Mouse (Mus musculus): Measurements from ENCODE around the gene Pigr.

Pigr gene

GRCm38 (mm10) chr1:130829906-130830830 is 3.7 kb downstream of the Pigr start:
- no peak for DNase-seq (ENCODE audit: low spot score)

- DNase-seq (ENCODE audit: low spot score) = no peak
Measured at GRCm38 (mm10) chr1:130832230-130833149, 6.0 kb downstream of the Pigr start.

GRCm38 (mm10) chr1:130835161-130835936 is 8.9 kb downstream of the Pigr start:
- DNase-seq (ENCODE audit: low spot score) = peak; percentile 35

- DNase-seq (ENCODE audit: low spot score) = no peak
Measured at GRCm38 (mm10) chr1:130838288-130838687, 11.8 kb downstream of the Pigr start.

GRCm38 (mm10) chr1:130840599-130841379 is 14.3 kb downstream of the Pigr start:
- DNase-seq (ENCODE audit: low spot score) = no peak

GRCm38 (mm10) chr1:130841621-130842020 is 15.1 kb downstream of the Pigr start:
- DNase-seq (ENCODE audit: low spot score) = no peak

- DNase-seq (ENCODE audit: low spot score) = no peak
Measured at GRCm38 (mm10) chr1:130844516-130844915, 18.0 kb downstream of the Pigr start.

GRCm38 (mm10) chr1:130849530-130850214 is 23.2 kb downstream of the Pigr start:
- DNase-seq (ENCODE audit: low spot score) = no peak

- DNase-seq (ENCODE audit: low spot score) = no peak
Measured at GRCm38 (mm10) chr1:130850405-130850804, 23.9 kb downstream of the Pigr start.

- DNase-seq (ENCODE audit: low spot score) = no peak
Measured at GRCm38 (mm10) chr1:130854819-130855218, 28.3 kb downstream of the Pigr start.

GRCm38 (mm10) chr1:130855723-130856122 is 29.2 kb downstream of the Pigr start:
- no peak for DNase-seq (ENCODE audit: low spot score)

- DNase-seq (ENCODE audit: low spot score) = no peak
Measured at GRCm38 (mm10) chr1:130857456-130857855, 31.0 kb downstream of the Pigr start.

- DNase-seq (ENCODE audit: low spot score) = no peak
Measured at GRCm38 (mm10) chr1:130864238-130864637, 37.8 kb downstream of the Pigr start.

GRCm38 (mm10) chr1:130864741-130865140 is 38.3 kb downstream of the Pigr start:
- DNase-seq (ENCODE audit: low spot score) = no peak

GRCm38 (mm10) chr1:130865541-130866221 is 39.2 kb downstream of the Pigr start, which contains the start of gene Fcmr:
Gene Fcmr, plus strand, starts transcription at chr1:130865669.
- no peak for DNase-seq (ENCODE audit: low spot score)

GRCm38 (mm10) chr1:130872912-130873311 is 46.4 kb downstream of the Pigr start:
- DNase-seq (ENCODE audit: low spot score) = no peak

GRCm38 (mm10) chr1:130875139-130875538 is 48.7 kb downstream of the Pigr start:
- peak; percentile 72 for DNase-seq (ENCODE audit: low spot score)

GRCm38 (mm10) chr1:130875910-130876309 is 49.4 kb downstream of the Pigr start:
- DNase-seq (ENCODE audit: low spot score) = no peak

- DNase-seq (ENCODE audit: low spot score) = peak; percentile 83
Measured at GRCm38 (mm10) chr1:130876931-130877509, 50.5 kb downstream of the Pigr start.
